Mouse (Mus musculus) heart, postnatal 0 days (tissue): ENCODE results near the gene Cox6a2. TPM values are rescaled to one million over a fixed set of nuclear protein-coding genes. Genes with fewer than 3 reads are reported as not detected.

Experiments used
- ATAC-seq: fragments of 200-750 bp; cut with Nextera tagmentation; 2 replicates; pipeline ENCODE4 v1.8.0; 2017; ENCODE audit warnings: low read depth, moderate number of reproducible peaks, moderate library complexity; ENCODE audit not compliant: insufficient read depth
- DNase-seq: peaks from one replicate; pipeline ENCODE4 v3.0.0-alpha.2; 2016; ENCODE audit warnings: low spot score
- H3K27ac ChIP-seq: fragments of 300-500 bp; sonication (generic); 2 replicates; pipeline ENCODE4 v1.5.1; 2014; ENCODE audit warnings: low read depth, mild to moderate bottlenecking
- H3K27me3 ChIP-seq: fragments of 300-500 bp; sonication (generic); 2 replicates; pipeline ENCODE4 v1.6.1; 2014; ENCODE audit warnings: low read length, mixed read lengths; ENCODE audit not compliant: control insufficient read depth, insufficient read depth
- H3K36me3 ChIP-seq: fragments of 300-500 bp; sonication (generic); replicated peaks from 2 replicates; pipeline ENCODE4 v1.6.1; 2014; ENCODE audit warnings: low read length, mixed read lengths; ENCODE audit not compliant: control insufficient read depth, insufficient read depth
- H3K4me1 ChIP-seq: fragments of 300-500 bp; sonication (generic); 2 replicates; pipeline ENCODE4 v1.6.1; 2014; ENCODE audit warnings: antibody characterized with exemption; ENCODE audit not compliant: control insufficient read depth, insufficient read depth
- H3K4me2 ChIP-seq: fragments of 300-500 bp; sonication (generic); 2 replicates; pipeline ENCODE4 v1.6.1; 2014; ENCODE audit warnings: low read depth, mild to moderate bottlenecking, low read length, moderate library complexity
- H3K4me3 ChIP-seq: fragments of 300-500 bp; sonication (generic); 2 replicates; pipeline ENCODE4 v1.5.1; 2014; ENCODE audit warnings: low read depth, low read length
- H3K9ac ChIP-seq: fragments of 300-500 bp; sonication (generic); replicated peaks from 2 replicates; pipeline ENCODE4 v1.6.1; 2014; ENCODE audit warnings: low read depth, low read length, mixed read lengths
- H3K9me3 ChIP-seq: fragments of 300-500 bp; sonication (generic); replicated peaks from 2 replicates; pipeline ENCODE4 v1.6.1; 2016; ENCODE audit warnings: low read length; ENCODE audit not compliant: control insufficient read depth
- CTCF ChIP-seq: IDR thresholded peaks from 2 replicates; pipeline ENCODE4 v1.5.1; 2016; ENCODE audit warnings: antibody characterized with exemption, control low read depth, low read depth
- EP300 ChIP-seq: IDR thresholded peaks from 2 replicates; pipeline ENCODE4 v1.6.1; 2016; ENCODE audit warnings: antibody characterized with exemption, low read depth
- WGBS: fragments of 180-500 bp; shearing (Covaris S2); extraction: QIAGEN DNeasy Blood & Tissue Kit; methylation state at CpG from one replicate; pipeline ENCODE4 v1.1.7; 2014; 5-methylcytosine and 5-hydroxymethylcytosine counted together
- polyA plus RNA-seq: library from polyadenylated mRNA; unstranded; fragments of >200 nt; fragmentation: Nextera tagmentation; extraction: Ambion mirVana; gene quantifications from 2 replicates; pipeline ENCODE4 v1.2.1, GENCODE M21; 2015
- total RNA-seq: library from RNA; depleted of rRNA; stranded (reverse); fragments of >200 nt; gene quantifications from 2 replicates; pipeline ENCODE4 v1.2.3, GENCODE M21; 2014; ENCODE audit warnings: low replicate concordance; rRNA removed

The Cox6a2 gene
- total RNA-seq (1,202 and 1,223 TPM in 2 replicates), polyA plus RNA-seq (3,388 and 3,605 TPM in 2 replicates)

GRCm38 (mm10) chr7:128206152-128206551, at the start of gene Cox6a2:
TSS of gene Cox6a2 (minus strand) at chr7:128206387.
- Histone ChIP-seq H3K27ac (peak within 1 kb of the TSS; percentile 99), H3K4me2 (peak within 1 kb of the TSS; percentile 65), H3K4me3 (peak within 1 kb of the TSS; percentile 61), H3K9ac (peak within 1 kb of the TSS; percentile 77), H3K4me1 (0 out of 2 replicates have a peak, but pooled peaks cover 4% of the 10 kb centered on the region), H3K9me3 (no peaks in the 10 kb centered on the region), H3K36me3 (peaks cover 5% of the 10 kb centered on the region; the same call in 1 of the 2 replicates), H3K27me3 (no peaks in the 10 kb centered on the region)
- peak; percentile 95 for DNase-seq
- 26% methylated on average over 6 of the region's 6 CpGs for WGBS
- peak; percentile 93 for ATAC-seq
- TF ChIP-seq CTCF (no peak), EP300 (peak; percentile 76; the same call in 1 of the 2 replicates)

DNA sequence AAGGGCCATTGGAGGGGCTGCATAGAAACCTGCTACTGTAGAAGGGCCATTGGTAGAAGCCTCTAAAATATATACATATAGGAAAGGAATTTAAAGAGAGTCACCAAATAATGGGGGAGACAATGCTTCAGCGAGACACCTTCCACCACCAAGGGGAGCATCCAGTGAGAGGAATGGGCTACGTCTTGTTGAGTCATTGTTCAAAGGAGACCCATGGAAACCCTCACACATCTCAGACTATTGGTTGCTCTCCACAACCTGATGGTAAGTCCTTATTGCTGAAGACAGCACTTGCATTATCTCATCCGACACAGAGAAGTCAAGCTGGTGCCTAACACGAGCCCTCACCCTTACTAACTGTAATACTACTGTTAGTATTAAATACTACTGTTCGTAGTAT, 49.6 kb upstream of the Cox6a2 start:
- Histone ChIP-seq H3K27ac (no peak overlapping the region), H3K36me3 (peaks cover 33% of the 10 kb centered on the region), H3K9me3 (no peaks in the 10 kb centered on the region), H3K9ac (no peak overlapping the region), H3K4me1 (peaks cover 17% of the 10 kb centered on the region; the same call in 1 of the 2 replicates), H3K4me2 (no peak overlapping the region), H3K27me3 (no peaks in the 10 kb centered on the region), H3K4me3 (no peak overlapping the region)
- ATAC-seq, result no peak
- no peak for DNase-seq
- no peak for TF ChIP-seq CTCF
- TF ChIP-seq EP300, result no peak
- WGBS, result 81% methylated on average over 5 of the region's 5 CpGs

GRCm38 (mm10) chr7:128254978-128255377, 48.8 kb upstream of the Cox6a2 start:
- Histone ChIP-seq H3K4me1 (peaks cover 17% of the 10 kb centered on the region; the same call in 1 of the 2 replicates), H3K4me2 (no peak overlapping the region), H3K27me3 (no peaks in the 10 kb centered on the region), H3K36me3 (peaks cover 40% of the 10 kb centered on the region), H3K9me3 (no peaks in the 10 kb centered on the region), H3K27ac (no peak overlapping the region), H3K9ac (no peak overlapping the region), H3K4me3 (no peak overlapping the region)
- DNase-seq (no peak), ATAC-seq (no peak)
- WGBS, result 65% methylated on average over 2 of the region's 2 CpGs
- TF ChIP-seq EP300 (no peak), CTCF (no peak)

- no peak overlapping the region for H3K9ac ChIP-seq
- TF ChIP-seq CTCF, result no peak
- no peaks in the 10 kb centered on the region for H3K9me3 ChIP-seq
- no peak overlapping the region for H3K4me3 ChIP-seq
- ATAC-seq (no peak), DNase-seq (no peak)
- no peaks in the 10 kb centered on the region for H3K27me3 ChIP-seq
- 40% methylated on average over 24 of the region's 24 CpGs for WGBS
- no peak overlapping the region for H3K4me2 ChIP-seq
- peaks cover 25% of the 10 kb centered on the region for H3K4me1 ChIP-seq
- no peak overlapping the region for H3K27ac ChIP-seq
- H3K36me3 ChIP-seq, result peaks cover 52% of the 10 kb centered on the region
Observed at GRCm38 (mm10) chr7:128252609-128253008, 46.4 kb upstream of the Cox6a2 start.

DNA sequence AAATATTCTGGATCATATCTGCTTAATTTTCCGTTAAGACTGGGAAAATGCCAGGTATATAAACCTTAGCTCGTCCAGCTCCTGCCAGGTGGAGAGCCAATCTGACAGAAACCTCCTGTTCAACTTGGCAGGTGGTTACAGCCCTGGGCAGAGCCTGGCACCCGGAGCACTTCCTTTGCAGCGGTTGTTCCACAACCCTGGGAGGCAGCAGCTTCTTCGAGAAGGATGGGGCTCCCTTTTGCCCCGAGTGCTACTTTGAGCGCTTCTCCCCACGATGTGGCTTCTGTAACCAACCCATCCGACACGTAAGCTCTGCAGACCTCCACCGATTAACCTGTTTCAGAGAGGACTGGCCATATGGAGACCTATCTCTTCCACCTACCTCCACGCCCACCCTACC, 45.8 kb upstream of the Cox6a2 start:
- Histone ChIP-seq H3K4me1 (peaks cover 19% of the 10 kb centered on the region), H3K9ac (no peak overlapping the region), H3K27me3 (no peaks in the 10 kb centered on the region), H3K27ac (no peak overlapping the region), H3K36me3 (peaks cover 52% of the 10 kb centered on the region), H3K9me3 (no peaks in the 10 kb centered on the region), H3K4me3 (no peak overlapping the region), H3K4me2 (no peak overlapping the region)
- DNase-seq (no peak), ATAC-seq (no peak)
- no peak for TF ChIP-seq CTCF
- TF ChIP-seq EP300, result no peak
- WGBS, result 70% methylated on average over 12 of the region's 12 CpGs

DNA sequence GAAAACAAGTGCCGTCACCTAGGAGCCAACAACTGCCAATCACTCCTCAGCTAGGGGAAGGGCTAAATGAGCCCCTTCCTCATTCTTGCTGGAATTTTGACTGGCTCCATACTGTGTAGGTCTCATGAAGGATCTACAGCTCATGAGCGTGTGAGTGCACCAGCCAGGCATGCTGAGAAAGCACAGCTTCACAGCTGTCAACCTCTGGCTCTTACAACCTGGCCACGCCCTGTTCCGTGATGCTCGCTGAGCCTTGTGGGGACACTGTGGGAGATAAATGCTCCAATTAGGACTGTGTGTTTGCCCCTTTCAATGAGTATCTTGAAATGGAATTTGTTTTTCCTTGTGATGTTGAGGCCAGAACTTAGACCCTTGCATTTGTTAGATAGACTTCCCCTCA, 43.8 kb upstream of the Cox6a2 start:
- ATAC-seq, result no peak
- Histone ChIP-seq H3K4me3 (no peak overlapping the region), H3K27ac (no peak overlapping the region), H3K9ac (no peak overlapping the region), H3K4me2 (no peak overlapping the region), H3K36me3 (peaks cover 53% of the 10 kb centered on the region), H3K27me3 (no peaks in the 10 kb centered on the region), H3K9me3 (no peaks in the 10 kb centered on the region), H3K4me1 (peaks cover 18% of the 10 kb centered on the region)
- TF ChIP-seq EP300 (no peak), CTCF (no peak)
- DNase-seq, result no peak
- 78% methylated on average over 5 of the region's 5 CpGs for WGBS
